Mouse (Mus musculus): ENCODE data around the gene Ticam1.
A peak's percentile ranks its signal among the peaks of the same experiment; 100 is the strongest.

Gene Ticam1

GRCm38 (mm10) chr17:56290388-56291170, 14.0 kb upstream of the Ticam1 start:
- DNase-seq (ENCODE audit: low read depth, low spot score) = no peak

- DNase-seq (ENCODE audit: low read depth, low spot score) = no peak
Observed at GRCm38 (mm10) chr17:56289371-56290331, 13.1 kb upstream of the Ticam1 start.

- no peak for DNase-seq (ENCODE audit: low read depth, low spot score)
Observed at GRCm38 (mm10) chr17:56288866-56289265, 12.3 kb upstream of the Ticam1 start.

GRCm38 (mm10) chr17:56287830-56288229, 11.2 kb upstream of the Ticam1 start:
- no peak for DNase-seq (ENCODE audit: low read depth, low spot score)

GRCm38 (mm10) chr17:56285995-56286394, 9.4 kb upstream of the Ticam1 start:
- DNase-seq (ENCODE audit: low read depth, low spot score) = no peak

- peak; percentile 59 for DNase-seq (ENCODE audit: low read depth, low spot score)
Observed at GRCm38 (mm10) chr17:56283316-56283715, 6.7 kb upstream of the Ticam1 start.

GRCm38 (mm10) chr17:56282802-56283201, 6.2 kb upstream of the Ticam1 start:
- no peak for DNase-seq (ENCODE audit: low read depth, low spot score)

GRCm38 (mm10) chr17:56281193-56281592, 4.6 kb upstream of the Ticam1 start:
- no peak for DNase-seq (ENCODE audit: low read depth, low spot score)

GRCm38 (mm10) chr17:56279481-56280155, 3.0 kb upstream of the Ticam1 start:
- no peak for DNase-seq (ENCODE audit: low read depth, low spot score)

GRCm38 (mm10) chr17:56278340-56278739, 1.8 kb upstream of the Ticam1 start:
- DNase-seq (ENCODE audit: low read depth, low spot score) = no peak

- DNase-seq (ENCODE audit: low read depth, low spot score) = no peak
Observed at GRCm38 (mm10) chr17:56277567-56277893, 944 bp upstream of the Ticam1 start.

GRCm38 (mm10) chr17:56275842-56276480, 625 bp downstream of the Ticam1 start:
- no peak for DNase-seq (ENCODE audit: low read depth, low spot score)

- no peak for DNase-seq (ENCODE audit: low read depth, low spot score)
Observed at GRCm38 (mm10) chr17:56273986-56274385, 2.6 kb downstream of the Ticam1 start.

- DNase-seq (ENCODE audit: low read depth, low spot score) = no peak
Observed at GRCm38 (mm10) chr17:56273482-56273881, 3.1 kb downstream of the Ticam1 start.

- no peak for DNase-seq (ENCODE audit: low read depth, low spot score)
Observed at GRCm38 (mm10) chr17:56272644-56273043, 3.9 kb downstream of the Ticam1 start.

GRCm38 (mm10) chr17:56271609-56272253, 4.9 kb downstream of the Ticam1 start:
- DNase-seq (ENCODE audit: low read depth, low spot score) = no peak

GRCm38 (mm10) chr17:56269741-56270140, 6.8 kb downstream of the Ticam1 start:
- DNase-seq (ENCODE audit: low read depth, low spot score) = no peak

GRCm38 (mm10) chr17:56269153-56269630, 7.4 kb downstream of the Ticam1 start:
- DNase-seq (ENCODE audit: low read depth, low spot score) = peak; percentile 92

- DNase-seq (ENCODE audit: low read depth, low spot score) = peak; percentile 91
Observed at GRCm38 (mm10) chr17:56266271-56266670, 10.3 kb downstream of the Ticam1 start.

GRCm38 (mm10) chr17:56265869-56266268, 10.7 kb downstream of the Ticam1 start:
- DNase-seq (ENCODE audit: low read depth, low spot score) = no peak

- no peak for DNase-seq (ENCODE audit: low read depth, low spot score)
Observed at GRCm38 (mm10) chr17:56265011-56265410, 11.6 kb downstream of the Ticam1 start.
